Mouse (Mus musculus): ENCODE measurements at regions not wholly inside any gene's neighbourhood (a gene's known extent, or its start where the extent isn't known, plus 50 kb on each side); places are given as distances from the start of the nearest gene placed in this dataset.
A peak's percentile ranks its signal among the peaks of the same experiment; 100 is the strongest.

- no peak for DNase-seq
Observed at GRCm38 (mm10) chr12:77135067-77135466, 102.9 kb upstream of the Fut8 start.

GRCm38 (mm10) chr12:77134306-77135010, 103.5 kb upstream of the Fut8 start:
- no peak for DNase-seq

- no peak for DNase-seq
Observed at GRCm38 (mm10) chr12:77133465-77134305, 104.2 kb upstream of the Fut8 start.

GRCm38 (mm10) chr12:77131328-77131727, 106.6 kb upstream of the Fut8 start:
- DNase-seq, result no peak

GRCm38 (mm10) chr12:77130526-77130925, 107.4 kb upstream of the Fut8 start:
- DNase-seq, result no peak

- no peak for DNase-seq
Observed at GRCm38 (mm10) chr12:77124267-77124666, 113.7 kb upstream of the Fut8 start.

- DNase-seq, result no peak
Observed at GRCm38 (mm10) chr12:77113516-77113915, 124.4 kb upstream of the Fut8 start.

GRCm38 (mm10) chr12:77112133-77112532, 125.8 kb upstream of the Fut8 start:
- no peak for DNase-seq

- no peak for DNase-seq
Observed at GRCm38 (mm10) chr12:77107251-77107650, 130.7 kb upstream of the Fut8 start.

- no peak for DNase-seq
Observed at GRCm38 (mm10) chr12:77105887-77106600, 131.9 kb upstream of the Fut8 start.

GRCm38 (mm10) chr12:77100482-77100881, 137.4 kb upstream of the Fut8 start:
- no peak for DNase-seq

- no peak for DNase-seq
Observed at GRCm38 (mm10) chr12:77099521-77099920, 137.5 kb upstream of the Max start.

- DNase-seq, result no peak
Observed at GRCm38 (mm10) chr12:77098821-77099220, 136.8 kb upstream of the Max start.

GRCm38 (mm10) chr12:77097831-77098230, 135.8 kb upstream of the Max start:
- no peak for DNase-seq

- DNase-seq, result no peak
Observed at GRCm38 (mm10) chr12:77096461-77096860, 134.5 kb upstream of the Max start.

GRCm38 (mm10) chr12:77094999-77095915, 133.3 kb upstream of the Max start:
- peak; percentile 43 for DNase-seq

GRCm38 (mm10) chr12:77094168-77094567, 132.2 kb upstream of the Max start:
- DNase-seq, result no peak

- peak; percentile 22 for DNase-seq
Observed at GRCm38 (mm10) chr12:77092741-77093140, 130.7 kb upstream of the Max start.

GRCm38 (mm10) chr12:77092143-77092542, 130.1 kb upstream of the Max start:
- DNase-seq, result no peak

- no peak for DNase-seq
Observed at GRCm38 (mm10) chr12:77091700-77092099, 129.7 kb upstream of the Max start.

GRCm38 (mm10) chr12:77090525-77090924, 128.5 kb upstream of the Max start:
- DNase-seq, result no peak
